Mouse (Mus musculus) heart, adult 2 months (tissue): Measurements from ENCODE around the gene Gm43552.

ENCODE experiments used
- CTCF ChIP-seq: fragments of 200-600 bp; IDR thresholded peaks from 2 replicates; pipeline ENCODE4 v1.8.1; 2022; ENCODE audit warnings: antibody characterized with exemption, mild to moderate bottlenecking, moderate library complexity
- POLR2A ChIP-seq: fragments of 200-500 bp; IDR thresholded peaks from 2 replicates; pipeline ENCODE4 v1.6.1; 2011; ENCODE audit warnings: mild to moderate bottlenecking, low read depth, low read length, control low read depth; ENCODE audit not compliant: insufficient read depth

DNA sequence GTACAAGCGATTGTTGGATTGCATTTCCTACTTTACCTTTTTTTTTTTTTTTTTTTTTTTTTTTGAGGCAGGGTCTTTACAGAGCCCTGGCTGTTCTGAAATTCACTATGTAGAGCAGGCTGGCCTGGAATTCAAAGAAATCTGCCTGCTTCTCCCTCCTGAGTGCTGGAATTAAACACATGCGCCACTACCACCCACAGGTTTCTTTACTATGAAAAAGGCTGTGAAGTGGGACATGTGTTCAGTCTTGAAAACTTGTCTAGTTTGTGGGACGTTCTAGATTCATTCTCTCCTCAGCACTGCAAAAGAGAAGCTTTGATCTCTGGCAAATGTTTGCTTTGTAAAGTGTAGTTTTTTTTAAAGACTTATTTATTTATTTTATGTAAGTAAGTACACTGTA is 49.3 kb upstream of the Gm43552 start:
- TF ChIP-seq CTCF (no peak), POLR2A (no peak)
